Mouse (Mus musculus): Measurements from ENCODE around the gene Grin2a. TPM values are rescaled to one million over a fixed set of nuclear protein-coding genes. Genes with fewer than 3 reads are reported as not detected.

The Grin2a gene
- polyA plus RNA-seq, 1 experiment from 2014 or later = 0.30 TPM

GRCm38 (mm10) chr16:9997931-9998330, 2.6 kb upstream of the Grin2a start:
- no peaks in the 10 kb centered on the region for H3K9me3 ChIP-seq
- no peak for ATAC-seq (ENCODE audit: insufficient number of reproducible peaks, insufficient read depth, low FRiP score, low TSS enrichment, low read depth)
- no peak overlapping the region for H3K4me3 ChIP-seq (replicated peaks)
- peaks cover 28% of the 10 kb centered on the region for H3K4me1 ChIP-seq (replicated peaks)
- no peaks in the 10 kb centered on the region for H3K36me3 ChIP-seq
- H3K9ac ChIP-seq (replicated peaks) = no peak overlapping the region
- peaks cover 56% of the 10 kb centered on the region for H3K27me3 ChIP-seq
- H3K27ac ChIP-seq = no peak overlapping the region
- no peak overlapping the region for H3K4me2 ChIP-seq

- 28% methylated on average over 13 of the region's 13 CpGs for WGBS
- no peaks in the 10 kb centered on the region for H3K9me3 ChIP-seq
- peaks cover 35% of the 10 kb centered on the region for H3K4me1 ChIP-seq (replicated peaks)
- H3K4me3 ChIP-seq (replicated peaks) = peak overlapping the region; percentile 42
- H3K4me2 ChIP-seq = peak overlapping the region; percentile 68
- H3K36me3 ChIP-seq = no peaks in the 10 kb centered on the region
- no peak overlapping the region for H3K27ac ChIP-seq
- ATAC-seq (ENCODE audit: insufficient number of reproducible peaks, insufficient read depth, low FRiP score, low TSS enrichment, low read depth) = no peak
- peaks cover 70% of the 10 kb centered on the region for H3K27me3 ChIP-seq
- H3K9ac ChIP-seq (replicated peaks) = no peak overlapping the region
Observed at GRCm38 (mm10) chr16:9995814-9996210, 452 bp upstream of the Grin2a start.

- H3K27me3 ChIP-seq = peaks cover 84% of the 10 kb centered on the region
- no peak for ATAC-seq (ENCODE audit: insufficient number of reproducible peaks, insufficient read depth, low FRiP score, low TSS enrichment, low read depth)
Observed at GRCm38 (mm10) chr16:9994041-9994950, 1.1 kb downstream of the Grin2a start.

GRCm38 (mm10) chr16:9993255-9994040, 1.9 kb downstream of the Grin2a start:
- Histone ChIP-seq H3K4me3 (replicated peaks) (peak overlapping the region; percentile 42), H3K36me3 (no peaks in the 10 kb centered on the region), H3K27ac (no peak overlapping the region), H3K27me3 (peaks cover 85% of the 10 kb centered on the region), H3K9me3 (no peaks in the 10 kb centered on the region), H3K9ac (replicated peaks) (peak overlapping the region; percentile 37; the same call in 1 of the 2 replicates), H3K4me2 (peak overlapping the region; percentile 68), H3K4me1 (replicated peaks) (peaks cover 35% of the 10 kb centered on the region)
- WGBS = 2% methylated on average over 39 of the region's 39 CpGs
- ATAC-seq (ENCODE audit: insufficient number of reproducible peaks, insufficient read depth, low FRiP score, low TSS enrichment, low read depth) = peak; percentile 38; the same call in 1 of the 2 replicates

More at GRCm38 (mm10) chr16:9994041-9994950, 1.1 kb downstream of the Grin2a start:
- no peak overlapping the region for H3K27ac ChIP-seq
- peaks cover 35% of the 10 kb centered on the region for H3K4me1 ChIP-seq (replicated peaks)
- peak overlapping the region; percentile 42 for H3K4me3 ChIP-seq (replicated peaks)
- under 1% methylated on average over 41 of the region's 51 CpGs for WGBS
- H3K4me2 ChIP-seq = peak overlapping the region; percentile 68
- no peaks in the 10 kb centered on the region for H3K36me3 ChIP-seq
- no peaks in the 10 kb centered on the region for H3K9me3 ChIP-seq
- H3K9ac ChIP-seq (replicated peaks) = no peak overlapping the region; the same call in 1 of the 2 replicates

GRCm38 (mm10) chr16:9992773-9993221, 2.6 kb downstream of the Grin2a start:
- under 1% methylated on average over 17 of the region's 17 CpGs for WGBS
- peaks cover 89% of the 10 kb centered on the region for H3K27me3 ChIP-seq
- peak; percentile 28; the same call in 1 of the 2 replicates for ATAC-seq (ENCODE audit: insufficient number of reproducible peaks, insufficient read depth, low FRiP score, low TSS enrichment, low read depth)
- peak overlapping the region; percentile 37; the same call in 1 of the 2 replicates for H3K9ac ChIP-seq (replicated peaks)
- peak overlapping the region; percentile 68 for H3K4me2 ChIP-seq
- no peak overlapping the region for H3K27ac ChIP-seq
- H3K4me1 ChIP-seq (replicated peaks) = peaks cover 35% of the 10 kb centered on the region
- no peaks in the 10 kb centered on the region for H3K36me3 ChIP-seq
- no peaks in the 10 kb centered on the region for H3K9me3 ChIP-seq
- peak overlapping the region; percentile 42 for H3K4me3 ChIP-seq (replicated peaks)

- WGBS = 18% methylated on average over 34 of the region's 34 CpGs
- no peak overlapping the region for H3K9ac ChIP-seq (replicated peaks)
- no peak for ATAC-seq (ENCODE audit: insufficient number of reproducible peaks, insufficient read depth, low FRiP score, low TSS enrichment, low read depth)
- H3K36me3 ChIP-seq = no peaks in the 10 kb centered on the region
- H3K27me3 ChIP-seq = peaks cover 84% of the 10 kb centered on the region
- H3K4me2 ChIP-seq = peak overlapping the region; percentile 68
- H3K4me3 ChIP-seq (replicated peaks) = peak overlapping the region; percentile 42; the same call in 1 of the 2 replicates
- H3K4me1 ChIP-seq (replicated peaks) = peaks cover 35% of the 10 kb centered on the region
- no peaks in the 10 kb centered on the region for H3K9me3 ChIP-seq
- H3K27ac ChIP-seq = no peak overlapping the region
Observed at GRCm38 (mm10) chr16:9992076-9992772, 3.1 kb downstream of the Grin2a start.

- H3K27ac ChIP-seq = no peak overlapping the region
Observed at GRCm38 (mm10) chr16:9985041-9985440, 10.3 kb downstream of the Grin2a start.

GRCm38 (mm10) chr16:9980641-9981040, 14.7 kb downstream of the Grin2a start:
- no peak overlapping the region for H3K9ac ChIP-seq (replicated peaks)
- H3K4me1 ChIP-seq (replicated peaks) = no peaks in the 10 kb centered on the region
- no peak overlapping the region for H3K4me2 ChIP-seq
- no peaks in the 10 kb centered on the region for H3K9me3 ChIP-seq
- ATAC-seq (ENCODE audit: insufficient number of reproducible peaks, insufficient read depth, low FRiP score, low TSS enrichment, low read depth) = no peak
- H3K27me3 ChIP-seq = no peaks in the 10 kb centered on the region; the same call in 1 of the 2 replicates
- no peaks in the 10 kb centered on the region for H3K36me3 ChIP-seq
- H3K27ac ChIP-seq = no peak overlapping the region
- no peak overlapping the region for H3K4me3 ChIP-seq (replicated peaks)
- WGBS = 49% methylated on average over 2 of the region's 2 CpGs

More at GRCm38 (mm10) chr16:9985041-9985440, 10.3 kb downstream of the Grin2a start:
- Histone ChIP-seq H3K4me2 (no peak overlapping the region), H3K4me3 (replicated peaks) (no peak overlapping the region), H3K27me3 (peaks cover 12% of the 10 kb centered on the region), H3K36me3 (no peaks in the 10 kb centered on the region), H3K4me1 (replicated peaks) (no peaks in the 10 kb centered on the region), H3K9ac (replicated peaks) (no peak overlapping the region), H3K9me3 (no peaks in the 10 kb centered on the region)
- ATAC-seq (ENCODE audit: insufficient number of reproducible peaks, insufficient read depth, low FRiP score, low TSS enrichment, low read depth) = no peak
- WGBS = 66% methylated on average over 3 of the region's 3 CpGs

GRCm38 (mm10) chr16:9978173-9978572, 17.2 kb downstream of the Grin2a start:
- H3K4me1 ChIP-seq (replicated peaks) = no peaks in the 10 kb centered on the region
- H3K27ac ChIP-seq = no peak overlapping the region
- no peak for ATAC-seq (ENCODE audit: insufficient number of reproducible peaks, insufficient read depth, low FRiP score, low TSS enrichment, low read depth)
- WGBS = 80% methylated on average over 2 of the region's 2 CpGs
- H3K4me3 ChIP-seq (replicated peaks) = no peak overlapping the region
- no peak overlapping the region for H3K9ac ChIP-seq (replicated peaks)
- no peak overlapping the region for H3K4me2 ChIP-seq
- H3K36me3 ChIP-seq = no peaks in the 10 kb centered on the region
- no peaks in the 10 kb centered on the region for H3K9me3 ChIP-seq
- no peaks in the 10 kb centered on the region for H3K27me3 ChIP-seq

- Histone ChIP-seq H3K36me3 (no peaks in the 10 kb centered on the region), H3K27me3 (no peaks in the 10 kb centered on the region), H3K4me3 (replicated peaks) (no peak overlapping the region), H3K9ac (replicated peaks) (no peak overlapping the region), H3K9me3 (no peaks in the 10 kb centered on the region), H3K4me2 (no peak overlapping the region), H3K4me1 (replicated peaks) (no peaks in the 10 kb centered on the region), H3K27ac (no peak overlapping the region)
- ATAC-seq (ENCODE audit: insufficient number of reproducible peaks, insufficient read depth, low FRiP score, low TSS enrichment, low read depth) = no peak
- WGBS = 90% methylated on average over 3 of the region's 3 CpGs
Observed at GRCm38 (mm10) chr16:9972705-9973104, 22.7 kb downstream of the Grin2a start.
